Mouse (Mus musculus) urinary bladder, adult 2 months (tissue): ENCODE results near the gene Mafg. TPM values are rescaled to one million over a fixed set of nuclear protein-coding genes. Genes with fewer than 3 reads are reported as not detected.
A peak's percentile ranks its signal among the peaks of the same experiment; 100 is the strongest.

Experiments used
- DNase-seq: peaks from one replicate; pipeline ENCODE4 v3.0.0; 2022; ENCODE audit warnings: low spot score
- polyA plus RNA-seq: library from polyadenylated mRNA; depleted of rRNA; stranded (reverse); fragments of >200 nt; gene quantifications from 2 replicates; pipeline ENCODE4 v1.2.3, GENCODE M21; 2012

Mafg gene
- polyA plus RNA-seq, 1 experiment: 62.5 TPM

DNA sequence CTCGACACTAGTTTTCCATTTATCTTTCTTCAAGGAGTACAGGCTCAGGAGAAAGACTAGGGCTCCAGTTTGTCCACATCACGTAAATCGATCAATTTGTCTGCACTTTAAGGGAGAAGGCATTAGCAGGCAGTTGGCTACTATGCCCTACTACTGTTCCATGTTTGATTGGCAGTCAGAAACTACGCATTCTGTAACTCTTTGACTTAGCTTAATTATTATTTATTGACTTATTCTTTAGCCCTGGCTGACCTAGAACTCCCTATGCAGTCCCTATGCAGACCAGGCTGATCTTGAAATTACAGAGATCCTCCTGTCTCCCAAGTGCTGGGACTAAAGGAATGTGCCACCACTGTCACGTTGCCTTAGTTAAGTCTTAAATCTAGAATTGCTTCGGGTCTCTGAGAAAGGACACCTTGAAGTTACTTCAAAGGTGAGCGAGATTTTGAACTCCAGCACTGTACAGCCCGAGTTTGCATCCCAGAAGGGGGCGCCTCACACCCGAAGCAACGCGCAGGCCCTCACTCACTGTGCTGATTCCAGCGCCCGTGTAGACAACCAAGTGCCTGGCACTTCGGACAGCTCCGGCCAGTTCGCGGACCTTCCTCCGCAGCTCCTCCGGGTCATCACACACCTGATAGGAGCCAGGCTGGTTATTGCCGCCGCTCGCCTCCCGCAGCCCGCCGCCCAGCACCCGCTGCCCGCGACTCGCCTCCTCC, 9.3 kb downstream of the Mafg start:
- DNase-seq: no peak

DNA sequence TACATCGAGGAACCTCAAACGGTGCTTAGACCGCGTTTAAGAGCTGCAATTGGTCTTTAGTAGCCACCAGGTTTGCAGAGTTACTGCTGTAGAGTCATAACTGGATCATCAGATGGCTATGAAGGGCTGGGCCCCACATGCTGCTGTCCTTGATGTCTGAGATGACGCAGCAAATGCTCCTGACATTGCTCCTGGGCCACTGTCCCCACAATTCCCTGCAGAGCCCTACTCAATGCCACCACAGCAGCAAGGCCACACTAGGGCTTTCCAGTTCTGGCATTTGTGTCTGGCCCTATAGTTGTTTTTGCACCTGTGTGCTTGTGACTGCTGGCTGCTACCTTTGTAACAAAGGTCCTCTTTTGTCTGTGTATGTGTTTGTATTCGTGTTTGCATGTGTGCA, 10.6 kb downstream of the Mafg start:
- no peak for DNase-seq

DNA sequence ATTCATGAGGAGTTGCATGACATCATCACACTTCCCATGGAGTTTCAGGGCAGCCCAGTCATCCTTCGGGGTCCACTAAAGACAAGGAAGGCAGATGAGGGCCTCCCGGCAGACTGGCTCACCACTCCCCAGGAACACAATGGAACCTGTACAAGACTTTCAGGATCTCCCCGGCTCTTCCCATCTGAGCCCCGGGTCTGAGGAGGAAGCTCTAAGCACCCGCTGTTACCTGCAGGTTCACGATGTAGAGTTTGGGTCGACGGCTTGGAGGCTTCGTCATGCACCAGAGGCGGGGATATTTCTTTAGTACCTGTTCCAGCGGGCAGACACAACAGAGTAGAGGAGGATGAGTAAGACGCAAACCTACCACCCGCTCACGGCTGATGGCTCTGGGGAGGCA, 13.2 kb downstream of the Mafg start:
- peak; percentile 20 for DNase-seq

DNA sequence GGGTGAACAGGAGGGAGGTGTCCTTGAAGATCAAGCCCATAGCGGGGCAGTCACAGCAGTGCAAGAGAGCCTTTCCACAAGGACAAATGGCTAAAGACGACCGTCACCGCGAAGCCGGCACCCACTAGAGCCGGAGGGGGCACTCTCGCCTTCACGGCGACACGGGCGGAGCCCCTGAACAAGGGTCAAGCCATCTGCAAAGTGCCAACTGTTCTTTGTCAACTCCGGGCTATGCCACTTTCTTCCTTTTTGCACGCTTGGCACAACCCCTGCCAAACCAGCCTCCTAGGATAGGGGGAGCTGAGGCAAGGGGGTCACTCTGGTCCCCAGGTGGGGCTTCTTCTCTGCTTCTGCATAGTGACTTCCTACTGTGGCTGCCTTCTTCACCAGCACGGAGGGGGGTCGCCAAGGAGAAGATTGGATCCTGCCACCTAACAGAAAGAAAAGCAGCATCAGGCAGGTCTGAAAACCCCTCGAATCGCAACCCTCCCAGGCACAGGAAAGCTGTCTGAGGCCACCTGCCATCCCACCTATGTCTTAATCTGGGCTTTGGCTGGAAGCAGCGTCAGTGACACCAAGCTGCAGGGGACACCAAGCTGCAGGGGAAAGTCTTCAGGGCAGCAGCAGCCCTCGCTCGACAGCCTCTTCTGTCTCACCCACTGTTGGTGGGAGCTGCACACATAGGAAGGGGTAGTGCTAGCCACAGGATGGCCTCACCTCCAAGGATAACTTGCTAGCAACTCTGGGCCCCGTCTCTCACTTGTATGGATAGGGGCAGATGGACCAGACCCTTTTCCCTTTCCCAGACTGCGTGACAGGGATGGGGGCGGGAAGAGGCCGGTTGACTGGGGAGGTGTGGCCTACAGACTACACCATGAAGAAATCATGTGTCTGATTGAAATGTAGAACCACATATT, 14.5 kb downstream of the Mafg start:
- no peak for DNase-seq

DNA sequence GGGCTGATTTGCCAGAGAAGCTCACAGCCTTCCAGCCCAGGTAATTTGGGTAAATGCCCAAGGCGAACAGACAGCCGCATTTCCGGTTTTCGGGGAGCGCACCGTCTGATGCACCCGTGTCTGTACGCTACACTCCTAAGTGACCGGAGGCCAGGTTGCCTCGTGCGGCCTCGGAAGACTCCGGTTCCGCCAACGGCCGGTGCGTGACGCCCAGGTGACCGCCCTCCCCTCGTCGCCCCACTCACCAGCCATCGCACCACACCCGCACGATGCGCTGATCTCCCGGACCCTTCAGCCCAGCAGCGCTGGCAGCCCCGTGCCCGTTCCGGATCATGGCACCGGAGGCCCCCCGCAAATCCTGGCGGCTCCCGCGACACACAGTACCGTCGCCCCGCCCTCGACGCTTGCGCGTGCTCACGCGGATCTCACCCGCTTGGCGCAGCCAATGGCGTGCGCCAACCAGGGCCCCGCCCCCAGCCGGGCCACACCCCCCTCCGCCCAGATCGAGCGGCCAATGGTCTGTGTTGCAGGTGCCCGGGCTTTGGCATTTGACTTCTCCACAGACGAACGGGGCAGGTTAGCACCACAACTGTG, 15.8 kb downstream of the Mafg start, which contains the start of gene Pcyt2:
TSS of gene Pcyt2 (minus strand) at position 418 of the 594 bp plus-strand sequence.
- DNase-seq: peak; percentile 82

DNA sequence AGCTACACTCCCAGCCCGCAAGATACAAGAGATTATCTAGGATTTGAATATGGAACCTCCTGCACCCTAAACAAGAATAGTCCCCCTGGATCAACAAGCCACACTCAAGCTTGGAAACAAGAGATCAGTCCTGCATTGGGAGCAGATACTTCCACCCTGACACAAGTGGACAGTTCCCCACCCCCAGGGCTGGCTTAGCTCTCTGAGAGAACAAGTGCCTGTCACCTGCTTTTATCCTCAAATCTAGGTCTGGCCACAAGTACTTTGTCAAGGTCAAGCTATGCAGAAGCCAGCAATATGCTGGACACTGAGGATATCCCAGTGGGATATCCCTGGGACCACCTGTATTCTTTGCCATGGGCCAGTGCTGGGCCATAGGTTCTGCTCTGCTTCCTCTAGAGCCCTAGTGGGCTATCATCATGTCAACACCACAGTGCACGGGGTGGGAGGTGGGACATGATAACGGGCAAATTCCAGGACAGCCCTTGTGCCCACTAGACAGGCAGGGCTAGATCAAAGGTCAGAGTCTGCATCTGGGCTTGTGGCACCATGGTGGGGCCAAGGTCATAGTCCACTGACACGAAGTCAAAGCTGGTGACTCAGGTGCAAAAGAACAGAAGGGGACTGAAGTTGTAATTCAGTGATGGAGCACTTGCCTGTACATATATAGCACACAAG, 16.6 kb downstream of the Mafg start:
- peak; percentile 17 for DNase-seq

DNA sequence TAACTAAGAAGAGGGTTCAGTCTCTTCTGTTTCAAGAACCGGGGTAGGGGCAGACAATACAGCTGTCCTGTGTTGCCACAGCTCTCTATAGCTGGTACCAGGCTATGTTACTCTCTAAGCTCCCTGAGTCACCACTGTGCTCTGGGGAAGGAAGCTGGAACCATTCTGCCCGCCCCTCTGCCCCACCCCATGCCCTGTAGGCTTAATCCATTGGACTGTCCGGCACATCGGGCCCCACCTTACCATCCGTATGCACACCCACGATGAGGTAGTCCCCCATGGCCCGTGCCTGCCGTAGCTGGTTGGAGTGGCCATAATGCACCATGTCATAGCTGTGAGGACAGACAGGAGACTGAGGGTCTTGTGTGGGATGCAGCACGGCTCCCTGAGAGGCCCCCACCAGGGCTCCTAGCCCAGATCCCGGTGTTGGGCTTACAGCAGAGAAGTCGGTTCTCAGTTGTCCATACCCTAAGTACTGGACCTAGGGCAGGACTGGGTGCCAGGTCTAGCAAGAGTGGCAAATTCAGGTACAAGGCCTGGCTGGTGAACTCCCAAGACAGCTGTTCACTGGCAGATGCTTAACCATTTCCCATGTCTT, 17.7 kb downstream of the Mafg start:
- DNase-seq: peak; percentile 19

DNA sequence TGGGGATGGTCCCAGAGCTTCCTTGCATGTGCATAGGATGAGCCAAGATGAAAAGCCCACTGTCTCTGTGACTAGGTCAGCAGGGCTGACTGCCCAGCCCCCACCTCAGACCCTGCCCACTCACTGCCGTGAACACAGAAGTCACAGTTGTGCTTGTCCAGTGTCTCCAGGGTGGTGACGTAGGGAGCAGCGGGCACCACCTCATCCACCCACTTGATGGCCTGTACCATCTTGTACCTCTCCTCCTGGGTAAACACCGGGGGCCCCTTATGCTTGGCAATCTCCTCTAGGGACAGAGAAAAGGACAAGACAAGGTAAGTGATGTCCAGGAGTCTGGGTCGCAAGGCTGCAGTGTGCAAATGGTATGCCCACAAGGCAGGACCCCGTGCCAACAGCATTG, 18.2 kb downstream of the Mafg start:
- DNase-seq: peak; percentile 20

DNA sequence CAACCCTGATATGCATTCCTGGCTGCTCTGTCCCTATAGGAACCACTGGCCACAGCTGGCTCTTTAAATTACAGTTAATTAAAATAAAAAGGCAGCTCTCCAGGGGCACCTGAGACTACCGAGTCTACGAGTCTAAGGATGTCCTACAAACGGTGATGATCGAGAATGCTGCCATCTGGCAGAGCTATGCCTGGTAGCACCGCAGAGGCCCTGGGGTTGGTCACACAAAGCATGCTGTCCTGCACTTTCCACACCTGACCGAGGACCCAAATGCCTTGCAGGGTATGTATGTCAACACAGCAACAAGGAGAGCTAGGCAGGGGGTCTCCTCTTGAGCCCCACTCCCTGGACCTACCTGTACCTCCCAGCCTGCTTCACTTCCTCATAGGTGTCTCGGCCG, 19.4 kb downstream of the Mafg start:
- no peak for DNase-seq

DNA sequence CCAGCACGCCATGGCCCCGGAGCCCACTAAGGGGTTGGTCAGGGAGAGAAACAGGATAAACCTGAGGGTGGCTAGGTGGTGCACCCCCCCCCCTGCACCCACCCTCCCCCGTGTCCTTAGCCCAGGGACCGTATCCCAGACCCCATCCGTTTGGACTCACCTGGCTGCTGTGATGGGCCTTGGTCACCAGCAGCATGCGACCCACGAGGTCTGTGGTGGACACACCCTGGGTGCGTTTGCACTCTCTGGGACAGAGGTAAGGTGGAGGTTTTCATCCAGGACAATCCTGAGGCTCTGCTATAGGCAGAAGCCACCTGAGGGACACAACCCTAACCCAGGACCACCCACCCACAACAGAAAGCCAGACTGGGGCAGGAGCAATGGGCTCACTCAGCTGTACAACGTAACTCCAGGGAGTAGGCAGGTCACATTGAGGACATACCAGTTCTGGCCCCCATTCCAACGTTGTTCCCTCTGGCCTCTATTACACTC, 19.9 kb downstream of the Mafg start:
- DNase-seq: peak; percentile 18

DNA sequence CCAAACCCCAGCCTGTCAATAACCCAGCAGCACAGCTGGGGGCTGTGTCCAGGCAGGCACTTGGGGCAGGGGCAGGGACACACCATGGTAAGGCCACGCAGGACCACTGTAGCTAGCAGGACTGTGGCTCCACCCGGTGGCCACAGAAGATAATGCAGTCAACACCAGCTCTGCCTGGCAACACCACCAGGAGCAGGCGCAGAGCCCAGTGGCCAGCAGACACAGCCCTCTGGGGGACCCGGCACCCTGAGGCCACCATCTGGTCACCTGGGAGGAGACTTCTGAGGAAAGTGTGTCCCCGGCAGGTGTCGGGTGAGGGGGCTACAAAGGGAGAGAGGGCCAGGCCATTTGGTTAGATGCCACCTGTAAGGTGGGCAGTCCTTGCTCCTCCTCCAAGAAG, 20.6 kb downstream of the Mafg start:
- peak; percentile 45 for DNase-seq

DNA sequence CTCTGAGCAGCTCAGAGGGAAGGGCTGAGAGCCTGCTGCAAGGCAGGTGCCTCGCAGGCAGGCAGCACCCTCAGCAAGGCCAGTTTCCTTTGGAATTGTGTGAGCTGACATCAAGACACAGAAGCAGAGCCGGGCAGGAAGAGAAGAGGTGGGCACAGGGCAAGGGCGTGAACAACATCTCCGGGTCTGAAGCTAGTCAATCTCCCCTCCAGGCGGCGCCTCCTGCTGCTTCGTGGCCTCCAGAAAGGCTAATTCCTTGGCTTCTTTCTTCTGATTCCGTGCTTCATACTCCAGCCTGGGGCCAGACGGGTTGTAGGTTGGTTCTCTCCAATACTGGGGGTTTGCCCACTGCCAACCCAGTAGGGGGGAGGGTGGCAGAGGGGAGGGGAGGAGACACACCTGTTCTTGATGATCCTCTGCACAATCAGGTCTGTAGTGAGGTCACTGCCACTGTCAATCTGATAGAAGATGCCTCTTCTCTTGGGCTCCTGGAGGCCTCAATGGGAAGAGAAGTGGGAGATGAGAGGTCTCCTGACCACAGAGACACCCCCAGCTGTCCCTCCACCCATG, 22.8 kb downstream of the Mafg start:
- peak; percentile 17 for DNase-seq

DNA sequence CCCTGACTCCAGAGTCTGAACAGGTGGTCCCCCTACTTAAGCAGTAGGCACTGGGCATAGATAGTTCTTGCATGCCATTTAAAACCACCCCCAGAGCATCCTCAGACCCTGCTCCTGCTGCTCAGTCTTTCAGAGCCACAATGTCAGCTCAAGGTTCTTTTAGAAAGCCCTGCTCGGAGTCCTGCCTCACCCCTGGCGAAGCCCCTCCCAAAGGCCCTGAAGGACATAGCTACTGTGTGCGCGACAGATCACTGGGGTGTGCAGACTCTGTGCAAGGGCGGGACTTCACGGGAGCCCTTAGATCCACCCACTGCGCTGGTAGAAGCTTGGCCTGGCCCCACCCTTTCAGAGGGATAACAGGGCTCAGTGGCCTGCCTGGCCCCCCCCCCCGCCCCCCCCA, 24.1 kb downstream of the Mafg start:
- no peak for DNase-seq

DNA sequence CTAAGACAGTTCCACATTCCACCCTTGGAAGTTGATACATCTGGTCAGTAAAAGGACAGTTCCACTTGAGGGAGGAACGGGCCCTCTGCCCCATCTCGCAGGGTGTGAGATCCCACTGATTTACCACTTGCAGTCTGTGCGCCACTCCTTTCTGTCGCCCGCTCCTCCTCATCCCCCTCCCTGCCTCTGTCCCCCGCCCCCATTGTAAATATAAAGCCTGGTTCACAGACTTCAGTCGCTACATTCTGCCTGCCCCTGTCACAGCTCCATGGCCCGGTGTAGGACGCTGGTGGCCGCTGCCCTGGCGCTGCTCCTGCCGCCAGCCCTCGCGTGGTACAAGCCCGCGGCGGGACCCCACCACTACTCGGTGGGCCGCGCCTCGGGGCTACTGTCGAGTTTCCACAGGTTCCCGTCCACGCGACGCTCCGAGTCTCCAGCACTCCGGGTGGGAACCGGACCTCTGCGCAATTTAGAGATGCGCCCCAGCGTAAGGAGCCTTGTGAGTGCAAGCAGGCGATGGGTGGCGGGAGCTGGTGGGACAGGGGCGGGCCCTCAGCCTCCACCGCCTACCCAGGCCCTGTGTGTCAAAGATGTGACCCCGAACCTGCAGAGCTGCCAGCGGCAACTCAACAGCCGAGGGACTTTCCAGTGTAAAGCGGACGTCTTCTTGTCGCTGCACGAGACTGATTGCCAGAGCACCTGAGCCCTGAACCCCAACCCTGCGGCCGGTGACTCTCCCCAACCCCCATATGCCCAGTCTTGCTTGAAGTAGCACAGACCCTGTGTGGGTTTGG, 25.0 kb downstream of the Mafg start, which contains the start of gene Npb:
TSS of gene Npb (plus strand) at position 237 of the 794 bp plus-strand sequence.
- peak; percentile 19 for DNase-seq

DNA sequence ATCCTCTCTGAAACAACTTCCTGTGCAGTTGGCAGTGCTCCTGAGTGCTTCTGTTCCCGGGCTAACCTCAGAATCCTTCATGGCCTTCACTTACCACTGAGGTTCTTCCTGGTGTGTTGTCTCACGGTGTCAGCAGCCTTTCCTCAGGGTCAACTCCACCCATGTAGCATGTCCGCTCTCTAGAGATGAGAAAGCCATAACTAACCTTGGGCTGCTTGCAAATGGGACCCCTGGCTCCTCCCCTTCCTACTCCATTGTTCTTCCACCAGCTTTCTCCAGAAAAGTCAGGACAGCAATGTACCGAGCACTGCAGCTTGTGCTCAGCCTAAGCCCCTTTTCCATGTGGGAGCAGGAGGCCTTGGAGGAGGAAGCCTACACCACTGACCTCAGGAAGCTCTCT, 26.6 kb downstream of the Mafg start:
- DNase-seq: no peak

DNA sequence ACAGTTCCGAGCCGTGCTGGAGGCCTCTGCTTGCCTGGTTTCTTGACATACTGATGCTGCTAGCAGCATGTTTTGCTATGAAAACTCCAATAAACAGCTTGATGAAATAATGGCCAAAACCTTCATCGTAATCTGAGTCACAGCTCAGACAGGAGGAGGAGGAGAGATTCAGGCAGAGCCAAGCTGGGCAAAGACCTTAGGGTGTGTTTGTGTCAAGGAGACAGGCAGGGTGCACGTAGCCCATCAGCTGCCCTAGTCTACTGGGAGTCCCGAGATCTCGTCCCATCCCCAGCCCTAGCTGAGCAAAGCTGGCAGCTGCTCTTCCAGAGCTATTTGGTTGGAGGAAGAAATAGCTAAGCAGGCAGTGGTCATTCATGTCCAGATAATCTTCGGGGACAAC, 27.7 kb downstream of the Mafg start:
- no peak for DNase-seq

DNA sequence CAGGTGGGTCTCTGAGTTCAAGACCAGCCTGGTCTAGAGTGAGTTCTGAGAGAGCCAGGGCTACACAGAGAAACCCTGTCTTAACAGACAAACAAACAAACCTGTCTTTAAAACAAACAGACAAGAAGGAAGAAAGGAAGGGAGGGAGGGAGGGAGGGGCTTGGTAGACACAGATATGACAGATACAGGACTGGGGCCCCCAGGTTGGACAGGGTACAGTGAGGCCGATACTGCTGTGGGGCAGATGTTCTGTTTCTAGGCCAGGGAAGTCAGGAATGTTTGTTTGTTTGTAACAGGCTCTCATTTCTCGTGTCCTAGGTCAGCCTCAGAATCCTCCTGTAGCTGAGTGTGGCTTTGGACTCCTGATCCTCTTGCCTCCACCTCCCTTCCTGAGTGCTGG, 29.9 kb downstream of the Mafg start:
- no peak for DNase-seq

DNA sequence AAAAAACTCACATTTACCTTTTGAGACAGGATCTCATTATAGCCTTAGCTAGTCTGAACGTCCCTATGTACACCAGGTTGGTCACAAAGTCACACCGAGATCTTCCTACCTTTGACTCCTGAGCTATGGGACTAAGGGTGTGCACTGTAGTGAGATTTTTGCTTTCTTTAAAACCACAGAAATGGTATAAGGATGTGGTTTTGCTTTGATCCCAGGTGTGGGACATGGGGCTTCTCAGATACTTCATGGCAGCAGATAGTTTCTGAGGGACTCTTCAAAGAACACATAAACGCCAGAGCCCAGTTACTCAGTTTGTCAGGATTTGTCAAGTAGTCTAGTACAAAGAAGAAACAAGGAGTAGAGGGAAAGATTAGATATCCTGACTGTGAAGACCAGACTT, 32.7 kb downstream of the Mafg start:
- no peak for DNase-seq

DNA sequence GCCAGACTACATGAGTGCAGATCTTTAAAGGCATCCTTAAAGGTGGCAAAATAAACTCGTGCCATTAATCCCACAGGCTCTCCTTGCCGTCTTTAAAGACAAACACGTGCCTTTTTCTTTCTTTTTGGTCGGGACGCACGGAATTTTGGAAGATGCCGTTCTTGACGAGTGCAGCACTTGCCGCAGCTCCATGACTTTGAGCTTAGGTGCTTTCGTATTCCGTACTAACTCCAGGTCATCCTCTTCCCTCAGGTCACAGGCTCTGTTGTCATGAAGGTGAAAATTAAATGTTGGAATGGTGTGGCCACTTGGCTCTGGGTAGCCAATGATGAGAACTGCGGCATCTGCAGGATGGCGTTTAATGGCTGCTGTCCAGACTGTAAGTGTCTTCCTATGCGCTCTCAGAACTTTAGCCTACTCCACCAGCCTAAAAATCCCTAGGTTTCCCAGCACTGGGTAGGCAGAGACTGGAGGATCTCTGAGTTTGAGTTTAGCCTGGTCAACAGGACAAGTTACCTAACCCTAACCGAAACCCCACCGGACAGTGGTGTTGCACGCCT, 34.3 kb downstream of the Mafg start:
- DNase-seq: no peak
